Mouse (Mus musculus) ES-Bruce4 (cell line): Measurements from ENCODE around the gene Ppcs. TPM values are rescaled to one million over a fixed set of nuclear protein-coding genes. Genes with fewer than 3 reads are reported as not detected.

Source experiments
- H3K27ac ChIP-seq: 2 replicates; pipeline ENCODE4 v1.5.1; 2012; ENCODE audit warnings: low read length, inconsistent platforms; ENCODE audit not compliant: insufficient read depth
- H3K27me3 ChIP-seq: 2 replicates; pipeline ENCODE4 v1.6.1; 2012; ENCODE audit warnings: mild to moderate bottlenecking, low read length, inconsistent platforms; ENCODE audit not compliant: control insufficient read depth, poor library complexity, insufficient read depth, severe bottlenecking
- H3K36me3 ChIP-seq: 2 replicates; pipeline ENCODE4 v1.6.1; 2012; ENCODE audit warnings: inconsistent platforms, mild to moderate bottlenecking, low read length, moderate library complexity; ENCODE audit not compliant: control insufficient read depth, poor library complexity, insufficient read depth, severe bottlenecking
- H3K4me1 ChIP-seq: one replicate; pipeline ENCODE4 v1.8.1; 2011; ENCODE audit warnings: low read length; ENCODE audit not compliant: control insufficient read depth, insufficient read depth
- H3K4me3 ChIP-seq: 2 replicates; pipeline ENCODE4 v1.5.1; 2011; ENCODE audit warnings: low read depth, mild to moderate bottlenecking, low read length
- H3K9ac ChIP-seq: 2 replicates; pipeline ENCODE4 v1.6.1; 2012; ENCODE audit warnings: low read depth, mild to moderate bottlenecking, inconsistent platforms; ENCODE audit not compliant: poor library complexity, severe bottlenecking
- H3K9me3 ChIP-seq: replicated peaks from 2 replicates; pipeline ENCODE4 v1.6.1; 2012; ENCODE audit warnings: mild to moderate bottlenecking, low read length, inconsistent platforms; ENCODE audit not compliant: control insufficient read depth, poor library complexity, insufficient read depth, severe bottlenecking
- CTCF ChIP-seq: IDR thresholded peaks from one replicate; pipeline ENCODE4 v1.8.1; 2011; ENCODE audit warnings: low read depth, low read length
- EP300 ChIP-seq: IDR thresholded peaks from 2 replicates; pipeline ENCODE4 v1.6.1; 2011; ENCODE audit warnings: low read depth, low read length; ENCODE audit not compliant: insufficient read depth
- POLR2A ChIP-seq: IDR thresholded peaks from one replicate; pipeline ENCODE4 v1.8.1; 2011; ENCODE audit warnings: low read length; ENCODE audit not compliant: insufficient read depth
- polyA plus RNA-seq: library from polyadenylated mRNA; stranded (reverse); fragments of >200 nt; gene quantifications from 2 replicates; pipeline ENCODE4 v1.2.4, GENCODE M21; 2011; ENCODE audit warnings: low read depth; ENCODE audit not compliant: missing spikeins, insufficient read depth, insufficient read length

Ppcs gene
- polyA plus RNA-seq, 1 experiment, result 15.5 TPM

GRCm38 (mm10) chr4:119415072-119415753 lies 7.0 kb downstream of the Ppcs start, which contains the start of gene Ccdc30:
Gene Ccdc30 (minus strand): TSS chr4:119415521.
- no peaks in the 10 kb centered on the region for H3K4me1 ChIP-seq
- H3K9me3 ChIP-seq, result no peaks in the 10 kb centered on the region
- peak within 1 kb of the TSS; percentile 92 for H3K4me3 ChIP-seq
- H3K36me3 ChIP-seq, result peaks cover 2% of the 10 kb centered on the region; the same call in 1 of the 2 replicates
- H3K27me3 ChIP-seq, result no peaks in the 10 kb centered on the region
- H3K27ac ChIP-seq, result no peak within 1 kb of the TSS
- no peak for TF ChIP-seq POLR2A
- TF ChIP-seq EP300, result no peak
- no peak for TF ChIP-seq CTCF
- H3K9ac ChIP-seq, result peak within 1 kb of the TSS; percentile 37

GRCm38 (mm10) chr4:119412791-119413190 lies 9.4 kb downstream of the Ppcs start:
- no peaks in the 10 kb centered on the region for H3K4me1 ChIP-seq
- H3K27ac ChIP-seq, result no peak overlapping the region
- H3K36me3 ChIP-seq, result no peaks in the 10 kb centered on the region
- no peak overlapping the region for H3K4me3 ChIP-seq
- H3K27me3 ChIP-seq, result no peaks in the 10 kb centered on the region
- no peak for TF ChIP-seq EP300
- no peak for TF ChIP-seq POLR2A
- TF ChIP-seq CTCF, result no peak
- H3K9ac ChIP-seq, result no peak overlapping the region
- H3K9me3 ChIP-seq, result no peaks in the 10 kb centered on the region

- TF ChIP-seq CTCF (no peak), EP300 (no peak), POLR2A (no peak)
These were observed 10.2 kb downstream of the Ppcs start for GRCm38 (mm10) chr4:119411877-119412650.

GRCm38 (mm10) chr4:119403431-119403830 lies 18.8 kb downstream of the Ppcs start:
- no peaks in the 10 kb centered on the region for H3K4me1 ChIP-seq
- H3K4me3 ChIP-seq, result no peak overlapping the region
- no peak overlapping the region for H3K27ac ChIP-seq
- H3K9ac ChIP-seq, result no peak overlapping the region
- no peaks in the 10 kb centered on the region for H3K36me3 ChIP-seq
- no peaks in the 10 kb centered on the region for H3K27me3 ChIP-seq
- 0 out of 2 replicates have a peak, but pooled peaks cover 3% of the 10 kb centered on the region for H3K9me3 ChIP-seq
- TF ChIP-seq CTCF (no peak), EP300 (no peak), POLR2A (no peak)

More at GRCm38 (mm10) chr4:119411877-119412650, 10.2 kb downstream of the Ppcs start:
- no peaks in the 10 kb centered on the region for H3K9me3 ChIP-seq
- H3K4me3 ChIP-seq, result no peak overlapping the region
- no peaks in the 10 kb centered on the region for H3K27me3 ChIP-seq
- H3K9ac ChIP-seq, result no peak overlapping the region
- no peaks in the 10 kb centered on the region for H3K36me3 ChIP-seq
- no peaks in the 10 kb centered on the region for H3K4me1 ChIP-seq
- H3K27ac ChIP-seq, result no peak overlapping the region

GRCm38 (mm10) chr4:119400896-119401295 lies 21.3 kb downstream of the Ppcs start:
- no peaks in the 10 kb centered on the region for H3K27me3 ChIP-seq
- H3K4me3 ChIP-seq, result no peak overlapping the region
- no peaks in the 10 kb centered on the region for H3K4me1 ChIP-seq
- 0 out of 2 replicates have a peak, but pooled peaks cover 3% of the 10 kb centered on the region for H3K9me3 ChIP-seq
- no peak overlapping the region for H3K27ac ChIP-seq
- no peaks in the 10 kb centered on the region for H3K36me3 ChIP-seq
- no peak overlapping the region for H3K9ac ChIP-seq
- TF ChIP-seq CTCF, result peak; percentile 26
- TF ChIP-seq POLR2A, result no peak

GRCm38 (mm10) chr4:119398751-119399150 lies 23.5 kb downstream of the Ppcs start:
- H3K9ac ChIP-seq, result no peak overlapping the region
- H3K4me1 ChIP-seq, result no peaks in the 10 kb centered on the region
- no peak overlapping the region for H3K4me3 ChIP-seq
- TF ChIP-seq EP300 (no peak), CTCF (no peak), POLR2A (no peak)
- H3K36me3 ChIP-seq, result no peaks in the 10 kb centered on the region
- H3K27me3 ChIP-seq, result no peaks in the 10 kb centered on the region
- no peak overlapping the region for H3K27ac ChIP-seq
- 0 out of 2 replicates have a peak, but pooled peaks cover 3% of the 10 kb centered on the region for H3K9me3 ChIP-seq
